Mouse (Mus musculus): Measurements from ENCODE around the gene Pitpnm1.
A peak's percentile ranks its signal among the peaks of the same experiment; 100 is the strongest.

Gene Pitpnm1

GRCm38 (mm10) chr19:4143759-4144268 lies 44.0 kb downstream of the Pitpnm1 start, which contains the start of gene Cabp4:
Gene Cabp4, minus strand, starts transcription at chr19:4144033.
- DNase-seq (ENCODE audit: low read depth, low spot score): peak; percentile 33

GRCm38 (mm10) chr19:4144550-4145498 lies 45.0 kb downstream of the Pitpnm1 start:
- DNase-seq (ENCODE audit: low read depth, low spot score): peak; percentile 64

More at GRCm38 (mm10) chr19:4143759-4144268, 44.0 kb downstream of the Pitpnm1 start, which contains the start of gene Cabp4:
- H3K36me3 ChIP-seq (ENCODE audit: control insufficient read depth, insufficient read depth, low read length, poor library complexity, severe bottlenecking): no peaks in the 10 kb centered on the region
- no peaks in the 10 kb centered on the region for H3K27me3 ChIP-seq (ENCODE audit: control insufficient read depth, insufficient read depth, low read length, poor library complexity, severe bottlenecking)

GRCm38 (mm10) chr19:4145936-4146335 lies 46.1 kb downstream of the Pitpnm1 start:
- Histone ChIP-seq H3K27me3 (ENCODE audit: control insufficient read depth, insufficient read depth, low read length, poor library complexity, severe bottlenecking) (no peaks in the 10 kb centered on the region), H3K36me3 (ENCODE audit: control insufficient read depth, insufficient read depth, low read length, poor library complexity, severe bottlenecking) (peaks cover 3% of the 10 kb centered on the region; the same call in 1 of the 2 replicates)
- DNase-seq (ENCODE audit: low read depth, low spot score): no peak

More at GRCm38 (mm10) chr19:4144550-4145498, 45.0 kb downstream of the Pitpnm1 start:
- Histone ChIP-seq H3K36me3 (ENCODE audit: control insufficient read depth, insufficient read depth, low read length, poor library complexity, severe bottlenecking) (no peaks in the 10 kb centered on the region), H3K27me3 (ENCODE audit: control insufficient read depth, insufficient read depth, low read length, poor library complexity, severe bottlenecking) (no peaks in the 10 kb centered on the region)

- DNase-seq (ENCODE audit: low read depth, low spot score): no peak
- H3K27me3 ChIP-seq (ENCODE audit: control insufficient read depth, insufficient read depth, low read length, poor library complexity, severe bottlenecking): no peaks in the 10 kb centered on the region
- peaks cover 3% of the 10 kb centered on the region; the same call in 1 of the 2 replicates for H3K36me3 ChIP-seq (ENCODE audit: control insufficient read depth, insufficient read depth, low read length, poor library complexity, severe bottlenecking)
Observed at GRCm38 (mm10) chr19:4146366-4147021, 46.7 kb downstream of the Pitpnm1 start.

- no peak for DNase-seq (ENCODE audit: low read depth, low spot score)
- Histone ChIP-seq H3K27me3 (ENCODE audit: control insufficient read depth, insufficient read depth, low read length, poor library complexity, severe bottlenecking) (no peaks in the 10 kb centered on the region), H3K36me3 (ENCODE audit: control insufficient read depth, insufficient read depth, low read length, poor library complexity, severe bottlenecking) (peaks cover 3% of the 10 kb centered on the region; the same call in 1 of the 2 replicates)
Observed at GRCm38 (mm10) chr19:4147022-4147405, 47.2 kb downstream of the Pitpnm1 start.

GRCm38 (mm10) chr19:4147782-4148490 lies 48.1 kb downstream of the Pitpnm1 start:
- peaks cover 3% of the 10 kb centered on the region; the same call in 1 of the 2 replicates for H3K36me3 ChIP-seq (ENCODE audit: control insufficient read depth, insufficient read depth, low read length, poor library complexity, severe bottlenecking)
- no peak for DNase-seq (ENCODE audit: low read depth, low spot score)
- no peaks in the 10 kb centered on the region for H3K27me3 ChIP-seq (ENCODE audit: control insufficient read depth, insufficient read depth, low read length, poor library complexity, severe bottlenecking)

GRCm38 (mm10) chr19:4148491-4148806 lies 48.7 kb downstream of the Pitpnm1 start, which contains the start of gene Coro1b:
Gene Coro1b, plus strand, starts transcription at chr19:4148619.
- peak; percentile 89 for DNase-seq (ENCODE audit: low read depth, low spot score)
- Histone ChIP-seq H3K36me3 (ENCODE audit: control insufficient read depth, insufficient read depth, low read length, poor library complexity, severe bottlenecking) (peaks cover 3% of the 10 kb centered on the region; the same call in 1 of the 2 replicates), H3K27me3 (ENCODE audit: control insufficient read depth, insufficient read depth, low read length, poor library complexity, severe bottlenecking) (no peaks in the 10 kb centered on the region)

- peak; percentile 42 for DNase-seq (ENCODE audit: low read depth, low spot score)
- Histone ChIP-seq H3K36me3 (ENCODE audit: control insufficient read depth, insufficient read depth, low read length, poor library complexity, severe bottlenecking) (peaks cover 3% of the 10 kb centered on the region; the same call in 1 of the 2 replicates), H3K27me3 (ENCODE audit: control insufficient read depth, insufficient read depth, low read length, poor library complexity, severe bottlenecking) (no peaks in the 10 kb centered on the region)
Observed at GRCm38 (mm10) chr19:4148819-4149218, 49.0 kb downstream of the Pitpnm1 start.

GRCm38 (mm10) chr19:4149283-4149682 lies 49.5 kb downstream of the Pitpnm1 start:
- Histone ChIP-seq H3K36me3 (ENCODE audit: control insufficient read depth, insufficient read depth, low read length, poor library complexity, severe bottlenecking) (peaks cover 3% of the 10 kb centered on the region; the same call in 1 of the 2 replicates), H3K27me3 (ENCODE audit: control insufficient read depth, insufficient read depth, low read length, poor library complexity, severe bottlenecking) (no peaks in the 10 kb centered on the region)
- no peak for DNase-seq (ENCODE audit: low read depth, low spot score)

GRCm38 (mm10) chr19:4149764-4150461 lies 50.1 kb downstream of the Pitpnm1 start:
- no peaks in the 10 kb centered on the region for H3K27me3 ChIP-seq (ENCODE audit: control insufficient read depth, insufficient read depth, low read length, poor library complexity, severe bottlenecking)
- no peak for DNase-seq (ENCODE audit: low read depth, low spot score)
- peaks cover 3% of the 10 kb centered on the region; the same call in 1 of the 2 replicates for H3K36me3 ChIP-seq (ENCODE audit: control insufficient read depth, insufficient read depth, low read length, poor library complexity, severe bottlenecking)

GRCm38 (mm10) chr19:4150567-4151487 lies 51.0 kb downstream of the Pitpnm1 start:
- Histone ChIP-seq H3K27me3 (ENCODE audit: control insufficient read depth, insufficient read depth, low read length, poor library complexity, severe bottlenecking) (no peaks in the 10 kb centered on the region), H3K36me3 (ENCODE audit: control insufficient read depth, insufficient read depth, low read length, poor library complexity, severe bottlenecking) (peaks cover 7% of the 10 kb centered on the region; the same call in 1 of the 2 replicates)
- DNase-seq (ENCODE audit: low read depth, low spot score): no peak

GRCm38 (mm10) chr19:4151488-4151860 lies 51.7 kb downstream of the Pitpnm1 start:
- Histone ChIP-seq H3K27me3 (ENCODE audit: control insufficient read depth, insufficient read depth, low read length, poor library complexity, severe bottlenecking) (no peaks in the 10 kb centered on the region), H3K36me3 (ENCODE audit: control insufficient read depth, insufficient read depth, low read length, poor library complexity, severe bottlenecking) (peaks cover 10% of the 10 kb centered on the region)
- DNase-seq (ENCODE audit: low read depth, low spot score): no peak

- peaks cover 14% of the 10 kb centered on the region for H3K36me3 ChIP-seq (ENCODE audit: control insufficient read depth, insufficient read depth, low read length, poor library complexity, severe bottlenecking)
- H3K27me3 ChIP-seq (ENCODE audit: control insufficient read depth, insufficient read depth, low read length, poor library complexity, severe bottlenecking): no peaks in the 10 kb centered on the region
- no peak for DNase-seq (ENCODE audit: low read depth, low spot score)
Observed at GRCm38 (mm10) chr19:4151898-4152297, 52.1 kb downstream of the Pitpnm1 start.

All from splenic B cell, adult 2 months (primary cell).